Mouse (Mus musculus): ENCODE data around the gene Ddx19a.

GRCm38 (mm10) chr8:110959071-110959780, 38.4 kb downstream of the Ddx19a start:
- TF ChIP-seq CTCF (IDR thresholded peaks at IDR 0.05; ENCODE audit: borderline replicate concordance, extremely low read depth, insufficient read depth, insufficient read length) (no peak), POLR2A (IDR thresholded peaks at IDR 0.05; ENCODE audit: borderline replicate concordance, extremely low read depth, insufficient read depth, insufficient read length, poor library complexity, severe bottlenecking) (no peak)
